Mouse (Mus musculus): ENCODE measurements around the gene Polr3f.
A peak's percentile ranks its signal among the peaks of the same experiment; 100 is the strongest.

Polr3f gene

DNA sequence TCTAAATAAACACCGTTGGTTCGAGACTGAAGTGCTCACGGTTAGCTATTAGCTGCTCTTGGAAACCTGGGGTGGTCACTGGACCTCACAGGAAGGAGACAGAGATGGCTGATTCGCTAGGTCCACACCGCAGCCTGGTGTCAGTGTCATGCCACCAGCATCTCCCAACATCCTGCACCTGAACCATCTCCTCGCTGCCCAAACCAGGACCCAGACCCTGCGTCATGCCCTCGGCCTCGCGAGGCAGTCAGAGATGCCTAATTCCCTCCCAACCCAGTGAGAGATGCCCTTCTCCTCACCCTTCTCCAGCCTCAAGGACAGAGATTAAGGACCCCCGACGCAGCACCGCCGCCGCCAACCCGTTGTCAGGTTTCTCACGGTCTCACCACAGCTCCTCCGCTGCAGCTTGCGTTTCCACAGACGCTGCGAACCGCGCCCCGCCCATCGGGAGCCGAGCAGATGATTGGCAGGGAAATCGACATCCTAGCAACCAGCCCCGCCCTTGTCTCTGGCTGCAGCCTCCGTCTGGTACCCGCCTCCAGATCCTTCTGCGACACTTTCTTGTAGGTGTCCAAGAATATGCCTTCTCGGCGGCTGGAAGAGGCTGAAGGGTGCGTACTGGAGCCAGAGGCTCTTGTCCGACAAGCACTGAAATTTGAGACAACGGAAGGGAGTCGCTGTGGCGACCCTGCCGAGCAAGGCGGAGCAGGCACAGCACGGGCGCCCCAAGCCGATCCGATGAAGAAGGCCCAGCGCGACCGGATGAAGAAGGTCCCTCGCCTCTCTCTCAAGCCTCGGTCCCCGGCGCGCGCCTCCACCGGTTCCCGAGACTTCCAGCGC, at the start of gene Polr3f, which contains the start of gene Dzank1:
Polr3f (plus strand) TSS at position 738 of the 840 bp plus-strand sequence.
Dzank1 (minus strand) TSS at position 434 of the 840 bp plus-strand sequence.
- DNase-seq = peak; percentile 95

DNA sequence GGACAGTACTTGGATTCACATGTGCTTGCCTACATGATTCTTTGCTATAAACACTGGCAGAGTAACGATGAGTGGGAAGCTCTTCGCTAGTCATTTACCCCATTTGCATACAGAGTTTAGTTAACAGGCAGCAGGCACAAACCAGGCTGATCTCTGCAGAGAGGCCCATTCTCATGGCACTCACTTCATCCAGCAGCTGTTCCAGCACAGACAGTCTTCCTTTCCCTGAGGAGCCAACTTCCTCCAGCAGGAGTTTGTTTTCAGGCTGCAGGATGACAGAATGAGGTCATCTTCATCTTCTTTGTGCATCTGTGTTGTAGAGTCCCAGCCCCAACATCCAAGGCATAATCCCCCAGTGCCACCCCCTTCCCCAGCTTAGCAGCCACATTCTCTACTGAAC, 48.1 kb upstream of the Polr3f start:
- no peak for DNase-seq

DNA sequence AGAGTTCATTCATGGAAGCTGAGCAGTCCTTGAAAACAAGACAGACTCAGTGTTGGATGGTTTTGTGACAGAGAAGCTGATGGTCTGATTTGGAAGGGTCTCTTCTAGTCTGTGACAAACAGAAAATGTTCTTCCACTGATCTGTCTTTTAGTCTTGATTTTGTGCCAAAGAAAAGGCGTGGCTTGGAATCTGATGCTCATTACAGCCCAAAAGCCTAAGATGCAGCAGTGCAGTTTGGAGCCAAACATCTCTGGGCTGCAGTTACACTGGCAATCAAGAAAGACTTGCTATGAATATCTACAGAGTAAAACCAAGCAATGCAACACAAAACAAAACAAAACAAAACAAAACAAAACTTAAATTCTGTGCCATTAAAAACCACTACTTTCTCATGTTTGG, 43.4 kb upstream of the Polr3f start:
- DNase-seq = no peak

DNA sequence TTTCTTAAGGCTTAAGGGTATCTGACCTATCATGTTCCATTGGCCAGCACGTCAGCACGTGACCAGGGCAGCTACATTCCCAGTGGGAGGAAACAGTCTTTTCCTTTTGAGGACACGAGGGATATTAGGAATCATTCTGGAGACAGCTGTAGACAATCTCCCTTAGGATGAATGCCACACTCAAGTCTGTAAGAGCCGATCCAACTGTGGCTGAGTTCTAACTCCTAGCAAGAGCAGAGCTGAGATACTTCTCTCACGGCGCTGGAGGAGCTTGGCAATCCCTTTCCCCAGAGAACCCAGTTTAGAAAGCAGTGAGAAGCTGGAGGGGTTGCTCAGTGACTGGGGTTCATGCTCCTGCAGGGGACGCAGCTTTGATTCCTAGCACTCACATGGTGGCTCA, 42.1 kb upstream of the Polr3f start:
- DNase-seq = no peak

DNA sequence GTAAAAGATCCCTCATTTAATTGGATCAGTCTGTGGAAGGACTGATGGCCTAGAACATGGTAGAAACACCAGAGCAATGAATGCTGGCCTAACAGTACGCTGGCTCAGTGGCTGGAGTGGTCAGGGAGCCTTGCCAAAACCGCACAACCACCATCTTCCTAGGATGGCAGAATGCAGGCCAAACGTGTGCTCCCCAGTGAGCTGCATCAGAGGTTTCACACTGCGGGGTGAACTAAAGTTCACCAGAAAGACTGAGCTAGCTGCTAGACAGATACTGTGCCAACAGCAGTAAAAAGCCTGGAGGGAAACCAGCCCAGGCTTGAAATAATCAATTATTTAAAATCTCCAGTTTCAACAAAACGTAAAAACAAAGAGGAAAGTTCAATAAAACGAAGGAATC, 40.0 kb upstream of the Polr3f start:
- no peak for DNase-seq

DNA sequence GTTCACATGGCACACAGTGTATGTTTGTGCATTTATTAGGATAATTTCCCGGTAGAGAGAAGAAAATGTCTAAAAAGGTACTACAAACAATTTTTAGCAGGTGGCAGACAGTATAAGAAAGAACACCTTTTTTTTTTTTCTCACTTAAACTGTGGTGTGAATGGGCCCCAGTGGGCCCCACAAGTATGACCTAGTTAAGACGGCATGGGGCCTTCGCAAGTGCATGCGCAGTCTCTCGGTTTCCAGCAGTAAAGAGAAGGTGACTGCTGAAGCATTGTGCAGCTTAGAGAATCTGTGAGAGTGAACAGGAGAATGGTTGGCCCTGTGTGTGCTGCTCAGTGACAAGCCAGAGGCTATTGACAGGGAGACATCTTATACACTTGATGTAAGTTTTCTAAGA, 38.2 kb upstream of the Polr3f start:
- DNase-seq = no peak

DNA sequence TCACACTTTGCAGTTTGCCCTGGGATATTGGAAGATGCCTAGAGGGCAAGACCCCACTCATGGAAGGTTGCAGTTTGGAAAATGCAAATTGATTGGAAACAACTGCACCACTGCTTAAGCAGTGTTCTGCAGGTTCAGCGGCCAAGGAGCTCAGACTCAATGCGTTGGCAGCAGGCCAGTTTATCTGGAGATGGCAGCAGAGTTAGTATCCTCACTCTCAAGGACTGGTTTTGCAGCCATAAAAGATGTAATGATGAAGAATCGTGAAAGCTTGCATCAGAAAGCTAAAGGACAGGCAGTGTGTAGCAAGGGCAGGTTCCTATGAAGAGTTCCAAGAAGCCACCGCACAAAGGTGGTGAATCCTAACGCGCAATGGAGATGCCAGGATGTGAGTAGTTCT, 25.4 kb upstream of the Polr3f start:
- no peak for DNase-seq

DNA sequence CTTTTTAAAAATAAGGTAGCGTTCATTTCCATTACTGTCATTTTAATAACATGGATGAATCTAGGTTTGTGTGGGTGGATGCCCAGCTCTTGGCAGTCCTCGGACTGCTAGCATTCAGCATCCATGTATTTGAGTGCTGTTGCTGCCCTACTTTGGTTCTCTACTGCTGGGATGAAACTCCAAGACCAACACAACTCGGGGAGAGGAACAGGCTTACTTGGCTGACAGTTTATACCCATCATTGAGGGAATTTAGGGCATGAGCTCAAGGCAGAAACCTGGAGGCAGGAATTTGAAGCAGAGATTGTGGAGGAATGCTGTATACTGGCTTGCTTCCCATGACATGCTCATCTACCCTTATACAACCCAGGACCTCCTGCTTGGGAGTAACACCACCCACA, 12.9 kb upstream of the Polr3f start:
- DNase-seq = no peak

DNA sequence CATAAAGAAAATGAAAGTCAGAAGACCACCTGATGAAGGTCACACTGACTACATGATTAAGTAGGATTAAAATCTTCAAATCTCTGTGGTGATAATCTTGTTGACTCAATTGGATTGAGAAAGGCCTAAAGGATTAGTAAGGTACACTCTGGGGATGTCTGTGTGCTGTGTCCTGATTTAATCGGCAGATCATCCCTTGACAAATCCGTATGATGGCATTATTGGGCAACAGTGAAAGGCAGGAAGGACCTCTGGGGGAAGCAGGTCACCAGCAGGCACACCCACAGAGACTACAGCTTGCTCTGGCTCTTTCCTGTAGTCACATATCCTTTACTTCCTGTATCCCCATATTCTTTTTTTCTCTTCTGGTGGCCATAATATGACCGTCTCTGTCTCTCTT, 7.7 kb upstream of the Polr3f start:
- no peak for DNase-seq

DNA sequence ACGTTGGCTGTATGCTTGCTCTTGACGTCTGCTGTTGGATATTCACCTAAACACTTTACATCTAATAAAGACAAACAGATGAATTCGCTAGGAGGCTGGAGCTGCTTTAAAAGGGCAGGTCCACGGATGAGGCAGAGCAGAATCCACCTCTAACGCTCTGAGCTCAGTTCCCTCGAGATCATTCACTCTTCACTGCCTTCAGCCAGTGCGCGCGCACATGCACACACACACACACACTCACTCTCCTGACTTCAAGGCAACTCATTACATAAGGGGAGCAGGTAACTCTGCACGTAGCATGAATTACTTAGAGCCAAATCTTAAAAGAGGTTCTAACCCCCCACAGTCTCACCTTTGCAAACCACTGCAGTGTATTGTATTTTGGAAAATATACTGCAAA, 1.7 kb upstream of the Polr3f start:
- no peak for DNase-seq

DNA sequence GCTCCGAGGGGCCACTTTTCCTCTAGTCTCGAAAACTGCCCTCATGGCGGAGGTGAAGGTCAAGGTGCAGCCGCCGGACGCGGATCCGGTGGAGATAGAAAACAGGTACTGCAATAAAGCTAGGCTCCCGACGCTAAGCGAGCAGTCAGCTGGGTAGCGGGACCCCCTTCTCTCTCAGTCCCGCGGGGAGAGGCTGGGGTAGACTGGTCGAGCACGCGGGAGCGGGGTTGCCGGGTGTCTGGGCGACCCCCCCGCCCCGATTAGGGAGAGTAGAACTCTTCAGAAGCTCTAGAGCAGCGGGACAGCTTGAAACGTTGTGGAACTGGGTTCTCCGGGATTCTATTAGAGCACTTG, 280 bp downstream of the Polr3f start:
- DNase-seq = no peak

DNA sequence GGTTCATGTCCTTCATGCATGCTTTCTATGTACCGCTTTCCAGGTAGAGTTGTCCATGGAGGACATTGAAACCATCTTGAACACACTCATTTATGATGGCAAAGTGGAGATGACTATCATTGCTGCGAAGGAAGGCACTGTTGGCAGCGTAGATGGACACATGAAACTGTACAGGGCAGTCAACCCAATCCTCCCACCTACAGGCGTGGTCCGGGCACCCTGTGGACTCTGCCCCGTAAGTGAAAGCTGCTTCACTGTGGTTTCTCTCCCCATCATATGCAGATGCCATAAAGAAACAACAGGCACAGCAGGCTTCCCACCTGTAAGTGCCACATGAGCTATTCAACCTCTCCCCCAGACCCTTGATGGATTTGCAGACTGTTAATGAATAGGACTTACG, 9.6 kb downstream of the Polr3f start:
- DNase-seq = no peak

DNA sequence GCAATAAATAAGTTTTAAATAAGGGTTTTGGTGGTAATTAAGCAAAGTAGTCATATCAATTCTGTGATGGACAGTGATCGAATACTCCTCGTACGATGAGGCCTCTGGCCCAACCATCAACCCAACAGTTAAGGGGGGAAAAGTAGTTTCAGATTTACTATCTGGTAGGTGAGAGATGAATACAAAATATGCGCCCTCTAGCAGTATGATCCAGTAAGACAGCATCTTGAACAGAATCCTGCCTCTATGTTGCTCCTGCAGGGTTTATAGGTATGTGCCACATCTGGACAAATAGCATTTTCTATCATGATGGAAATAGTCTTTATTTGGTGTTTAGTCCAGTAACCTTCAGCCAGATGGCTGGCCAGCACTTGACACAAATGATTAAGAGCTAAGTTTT, 13.7 kb downstream of the Polr3f start:
- DNase-seq = no peak

DNA sequence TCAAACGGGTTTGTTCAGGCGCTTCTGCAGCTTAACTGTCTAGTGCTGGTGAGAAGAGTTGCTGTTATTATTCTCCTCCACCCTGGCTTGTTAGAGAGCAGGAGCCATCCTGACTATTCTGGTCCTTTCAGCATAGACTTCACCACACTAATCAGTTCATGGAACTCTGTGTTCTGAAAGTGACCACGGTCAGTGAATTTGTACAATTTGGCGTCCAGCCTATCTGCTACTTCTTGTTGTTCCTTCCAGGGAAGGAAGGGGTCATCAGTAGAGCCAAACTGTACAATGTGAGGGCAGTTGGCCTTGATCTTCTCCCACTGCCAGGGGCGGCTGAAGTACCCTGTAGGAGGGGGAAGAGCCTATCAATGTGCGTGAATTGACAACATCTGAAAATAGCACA, 16.2 kb downstream of the Polr3f start:
- DNase-seq = no peak

DNA sequence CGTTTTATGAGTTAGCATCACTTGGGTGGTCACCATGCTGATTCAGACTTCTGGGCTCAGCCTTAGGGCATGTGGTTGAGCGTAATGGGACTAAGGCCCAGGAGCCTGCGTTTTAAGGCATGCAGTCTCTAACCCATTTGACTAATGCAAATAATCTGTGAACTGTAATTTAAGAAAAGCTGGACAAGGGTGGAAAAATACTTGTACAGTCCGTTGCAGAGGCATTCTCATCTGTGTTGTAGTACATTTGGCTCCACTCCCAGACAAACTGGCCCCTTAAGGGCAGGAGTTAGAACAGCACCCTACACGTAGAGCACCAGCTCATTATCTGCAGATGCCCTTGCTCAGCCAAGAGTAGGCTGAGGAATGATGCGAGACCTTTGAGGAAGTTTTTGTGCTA, 17.1 kb downstream of the Polr3f start:
- no peak for DNase-seq

DNA sequence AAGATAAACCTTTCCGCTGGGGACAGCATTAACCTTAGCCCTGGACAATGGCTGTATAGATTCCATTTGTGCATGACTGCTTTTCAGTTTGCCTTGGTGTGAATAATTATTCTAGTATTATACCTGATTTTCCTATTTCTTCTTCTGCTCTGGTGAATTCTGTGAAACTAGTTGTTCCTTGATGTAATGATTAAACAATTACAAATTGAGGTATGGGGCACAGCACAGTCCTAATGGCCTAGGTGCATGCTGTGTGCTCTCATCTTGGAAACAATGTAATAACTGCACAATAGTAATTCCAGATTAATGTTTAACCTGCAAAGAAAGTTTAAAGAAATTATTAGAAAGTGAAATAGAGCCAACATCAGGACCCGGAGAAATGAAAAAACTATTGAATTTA, 17.5 kb downstream of the Polr3f start:
- no peak for DNase-seq

DNA sequence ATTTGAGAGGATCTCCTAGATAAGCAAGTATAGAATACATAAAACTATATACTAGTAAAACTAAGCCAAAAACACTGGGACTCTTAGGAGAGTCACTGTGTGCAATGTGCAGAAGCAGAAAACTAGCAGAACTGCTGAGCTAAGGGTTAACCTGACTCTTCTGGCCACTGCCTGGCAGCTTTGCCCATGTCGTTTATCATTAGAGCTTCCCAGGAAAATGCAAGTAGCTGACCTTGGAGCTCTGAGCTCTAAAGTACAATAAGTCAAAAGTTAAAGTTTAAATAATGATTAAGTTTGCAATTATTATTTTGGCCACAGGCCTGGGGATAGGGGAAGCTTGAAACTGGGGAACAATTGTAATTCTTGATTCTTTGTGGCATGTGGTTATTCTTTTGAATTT, 18.0 kb downstream of the Polr3f start:
- no peak for DNase-seq

DNA sequence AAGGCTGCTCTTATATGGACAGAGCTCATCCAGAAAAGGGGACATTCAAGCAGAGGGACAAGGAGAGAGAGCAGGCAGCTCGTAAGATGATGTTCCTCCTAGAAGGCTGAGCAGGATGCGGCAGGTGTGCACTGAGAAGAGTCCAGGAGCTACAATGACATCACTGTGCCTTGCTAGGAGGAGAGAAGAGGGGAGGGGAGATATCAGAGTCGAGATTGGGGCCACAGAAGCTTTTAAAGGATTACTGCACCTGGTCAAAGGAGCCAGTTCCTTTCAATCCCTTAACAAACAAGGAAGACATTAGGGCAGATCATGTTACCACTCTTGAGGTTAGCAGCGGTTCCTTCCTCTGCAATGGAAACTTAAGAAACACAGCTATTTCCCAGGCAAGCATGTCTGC, 20.0 kb downstream of the Polr3f start:
- no peak for DNase-seq

DNA sequence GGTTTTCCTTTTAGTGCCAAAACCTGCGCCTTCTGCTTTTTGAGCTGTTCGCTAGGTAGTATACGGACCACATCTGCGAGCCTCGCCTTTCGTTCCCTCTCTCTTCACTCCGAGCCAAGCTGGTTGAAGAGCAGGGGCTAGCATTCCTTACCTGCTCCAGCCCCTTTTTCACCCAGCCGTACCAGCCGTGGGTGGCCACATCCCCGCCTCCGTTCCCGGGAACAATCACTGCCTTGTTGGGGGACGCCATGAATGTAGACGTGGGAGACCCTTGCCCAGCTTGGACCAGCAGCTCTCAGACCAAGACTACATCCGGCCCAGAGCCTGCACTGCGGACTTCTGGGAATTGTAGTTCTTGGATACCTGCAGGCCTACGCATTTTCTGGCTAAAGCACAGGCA, 23.0 kb downstream of the Polr3f start, which contains the start of gene Rbbp9:
Rbbp9 (minus strand) TSS at position 341 of the 400 bp plus-strand sequence.
- peak; percentile 60 for DNase-seq

DNA sequence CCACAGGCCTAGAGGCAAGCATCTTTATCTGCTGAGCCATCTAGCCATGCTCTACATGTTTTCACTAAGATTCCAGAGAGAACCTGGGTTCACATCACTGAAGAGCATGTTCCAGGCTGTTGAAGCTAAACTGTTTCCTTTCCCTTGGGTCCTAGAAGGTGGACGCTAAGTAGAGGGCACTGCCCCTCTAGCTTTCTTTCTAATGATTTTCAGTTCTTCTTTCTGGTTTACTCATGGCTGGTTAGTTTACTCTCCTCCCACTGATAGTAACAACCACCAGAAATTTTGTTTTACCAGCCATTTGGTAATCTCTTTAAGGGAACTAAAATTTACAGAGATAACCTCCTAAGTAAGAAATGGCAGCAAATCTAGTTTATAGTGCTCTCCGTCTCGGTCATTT, 26.4 kb downstream of the Polr3f start:
- no peak for DNase-seq

DNA sequence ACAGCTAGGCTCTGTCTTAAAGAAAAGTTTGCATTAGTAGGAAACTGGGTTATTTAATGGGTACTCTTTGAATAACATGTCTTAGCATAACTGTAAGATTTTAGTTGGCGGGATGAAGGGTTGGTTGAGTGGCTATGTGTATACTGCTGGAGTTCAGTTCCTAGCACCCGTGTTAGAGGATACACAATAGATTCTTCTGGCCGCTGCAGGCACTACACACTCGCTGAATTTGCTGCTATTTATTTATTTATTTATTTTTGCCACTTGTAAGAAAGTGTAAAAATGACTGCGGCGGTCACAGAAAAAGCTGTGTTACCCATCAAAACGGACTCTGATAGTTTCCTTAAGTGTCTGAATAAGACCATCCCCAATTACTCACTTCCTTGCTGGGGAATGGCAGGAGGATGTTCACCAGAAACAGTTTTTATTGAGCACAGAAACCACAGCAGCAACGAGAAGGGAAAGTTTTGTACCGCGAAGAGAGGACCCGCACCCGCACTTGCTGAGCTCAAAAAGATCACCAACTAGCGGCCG, 27.8 kb downstream of the Polr3f start:
- DNase-seq = peak; percentile 7

DNA sequence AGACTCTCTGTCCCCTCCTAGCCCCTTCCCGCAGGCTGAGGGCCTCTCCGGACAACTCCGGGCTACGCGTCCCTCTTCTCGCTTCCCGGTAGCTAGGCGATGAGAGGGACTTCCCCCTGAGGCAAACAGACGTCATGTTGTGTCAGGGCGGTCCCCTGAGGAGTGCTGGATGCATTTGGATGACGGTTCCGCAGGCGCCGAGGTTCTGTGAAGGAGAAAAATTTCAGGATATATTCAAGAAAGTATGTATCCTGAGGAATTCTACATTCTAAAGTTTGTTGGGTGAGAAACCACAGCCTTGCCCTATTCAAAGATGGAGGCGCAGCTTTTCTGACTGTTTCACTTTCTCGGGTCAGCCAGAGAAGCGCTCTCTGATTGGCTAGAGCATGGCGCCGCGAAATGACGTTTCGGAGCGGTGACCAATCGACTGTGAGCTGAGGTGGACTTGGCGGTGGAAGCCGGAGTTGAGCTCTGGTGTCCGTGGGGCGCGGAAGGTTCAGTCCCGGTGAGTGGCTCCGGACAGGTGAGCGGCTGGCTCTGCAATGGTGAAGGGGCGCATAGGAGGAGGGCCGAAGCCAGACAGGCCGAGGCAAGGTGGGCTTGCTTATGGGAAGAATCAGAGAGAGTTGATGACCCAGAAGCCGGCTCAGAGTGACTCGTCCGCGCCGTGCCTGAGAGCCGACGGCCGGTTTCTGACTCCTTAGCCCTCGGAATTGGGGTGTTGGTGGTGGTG, 28.5 kb downstream of the Polr3f start, which contains the start of gene Sec23b:
Sec23b (plus strand) TSS at position 410 of the 733 bp plus-strand sequence.
- peak; percentile 95 for DNase-seq

DNA sequence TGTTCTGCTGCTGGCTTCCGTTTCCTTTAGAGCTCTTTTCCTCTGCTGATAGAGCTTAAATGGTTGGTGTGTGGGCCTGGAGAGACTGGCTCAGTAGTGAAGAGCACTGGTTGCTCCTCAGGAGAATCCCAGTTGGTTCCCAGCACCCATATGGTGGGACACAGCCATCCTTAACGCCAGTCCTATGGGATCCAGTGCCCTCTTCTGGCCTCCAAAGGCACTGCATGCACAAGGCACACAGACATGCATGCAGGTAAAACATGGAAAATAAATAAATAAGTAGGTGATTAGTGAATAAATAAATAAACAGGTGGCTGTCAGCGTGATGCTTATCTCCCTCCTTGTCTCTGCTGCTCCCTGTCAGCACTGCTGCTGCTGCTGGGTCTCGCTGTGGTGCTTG, 61.2 kb downstream of the Polr3f start:
- DNase-seq = no peak
